Mouse (Mus musculus) megakaryocyte, embryonic 14.5 days (primary cell): ENCODE results near the gene Krtap4-6. TPM values are rescaled to one million over a fixed set of nuclear protein-coding genes. Genes with fewer than 3 reads are reported as not detected.

Experiments
- H3K27me3 ChIP-seq: replicated peaks from 2 replicates; pipeline ENCODE3; 2012; ENCODE audit warnings: inconsistent platforms
- H3K36me3 ChIP-seq: replicated peaks from 2 replicates; pipeline ENCODE3; 2012; ENCODE audit warnings: low read length, inconsistent platforms, mixed read lengths
- H3K4me1 ChIP-seq: 2 replicates; pipeline ENCODE4 v1.6.1; 2012; ENCODE audit warnings: inconsistent platforms
- H3K4me3 ChIP-seq: replicated peaks from 2 replicates; pipeline ENCODE3; 2012; ENCODE audit warnings: moderate library complexity, mild to moderate bottlenecking, inconsistent platforms
- H3K9me3 ChIP-seq: 2 replicates; pipeline ENCODE4 v1.6.1; 2012; ENCODE audit warnings: inconsistent platforms
- FLI1 ChIP-seq: IDR thresholded peaks from 2 replicates; pipeline ENCODE4 v1.6.1; 2012; ENCODE audit warnings: low read length, inconsistent platforms, mixed read lengths
- GATA1 ChIP-seq: IDR thresholded peaks from 3 replicates; pipeline ENCODE4 v1.6.1; 2012; ENCODE audit warnings: mixed read lengths, low read length, inconsistent platforms, borderline replicate concordance
- polyA plus RNA-seq: library from polyadenylated mRNA; stranded (reverse); fragments of >175 nt; gene quantifications from 2 replicates; pipeline ENCODE4 v1.2.3, GENCODE M21; 2012; ENCODE audit warnings: low replicate concordance; ENCODE audit not compliant: insufficient read depth

Krtap4-6 gene
- polyA plus RNA-seq, 1 experiment: not detected

DNA sequence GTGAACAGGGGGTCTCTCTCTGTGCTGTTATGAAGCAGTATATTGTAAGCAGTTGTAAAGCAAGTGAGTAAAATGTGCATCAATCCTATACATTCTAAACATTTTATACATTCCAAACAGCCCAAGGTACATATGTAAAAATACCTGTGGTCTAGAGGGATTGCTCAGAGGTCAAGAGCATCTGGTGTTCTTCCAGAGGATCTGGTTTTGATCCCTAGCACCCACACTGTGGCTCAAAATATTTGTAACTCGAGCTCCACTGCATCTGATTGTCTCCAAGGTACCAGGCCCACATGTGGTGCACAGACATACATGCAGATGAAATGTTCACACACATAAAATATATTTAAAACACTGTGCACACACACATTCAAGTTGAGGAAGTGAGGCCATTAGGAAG, 24.8 kb downstream of the Krtap4-6 start:
- H3K36me3 ChIP-seq: no peaks in the 10 kb centered on the region
- H3K9me3 ChIP-seq: no peaks in the 10 kb centered on the region
- H3K4me1 ChIP-seq: no peaks in the 10 kb centered on the region
- H3K27me3 ChIP-seq: peaks cover 1% of the 10 kb centered on the region
- TF ChIP-seq FLI1 (no peak), GATA1 (no peak)
- H3K4me3 ChIP-seq: no peak overlapping the region

DNA sequence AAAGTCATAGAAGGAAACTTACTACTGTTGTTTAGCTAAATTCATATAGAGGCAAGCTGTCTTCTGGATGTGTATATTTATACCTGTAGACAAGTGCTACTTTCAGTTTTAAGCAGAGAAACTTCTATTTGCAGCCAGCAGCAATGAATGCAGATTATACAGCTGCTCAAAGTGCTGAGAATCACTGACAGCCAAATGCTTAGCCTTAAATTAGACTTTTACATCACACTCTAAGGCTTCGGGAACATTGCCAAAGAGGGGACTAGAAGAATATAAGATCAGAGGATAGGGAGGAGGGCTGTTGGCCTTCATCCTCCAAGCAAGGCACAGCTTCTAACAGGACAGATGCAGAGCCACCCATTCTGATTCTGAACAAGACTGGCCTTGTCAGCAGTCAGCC, 28.7 kb downstream of the Krtap4-6 start:
- Histone ChIP-seq H3K4me1 (no peaks in the 10 kb centered on the region), H3K36me3 (no peaks in the 10 kb centered on the region), H3K4me3 (no peak overlapping the region), H3K27me3 (peaks cover 1% of the 10 kb centered on the region), H3K9me3 (no peaks in the 10 kb centered on the region)
- TF ChIP-seq GATA1 (no peak), FLI1 (no peak)

DNA sequence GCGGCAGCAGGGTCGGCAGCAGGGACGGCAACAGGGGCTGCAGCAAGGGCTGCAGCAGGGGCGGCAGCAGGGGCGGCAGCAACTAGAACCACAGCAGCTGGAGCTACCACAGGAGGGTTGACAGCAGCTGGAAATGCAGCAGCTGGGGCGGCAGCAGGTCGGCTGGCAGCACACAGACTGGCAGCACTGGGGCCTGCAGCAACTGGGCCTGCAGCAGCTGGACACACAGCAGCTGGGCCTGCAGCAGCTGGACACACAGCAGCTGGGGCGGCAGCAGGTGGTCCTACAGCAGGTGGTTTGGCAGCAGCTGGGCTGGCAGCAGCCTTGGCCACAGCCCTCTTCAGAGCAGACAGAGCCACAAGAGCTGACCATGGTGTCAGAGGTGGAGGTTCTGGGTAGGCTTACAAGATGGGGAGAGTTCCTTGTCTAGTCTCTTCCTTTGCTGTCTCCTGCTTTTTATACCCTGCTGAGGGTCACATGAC, 31.1 kb downstream of the Krtap4-6 start, which contains the start of gene Krtap4-2:
TSS of gene Krtap4-2 (minus strand) at position 432 of the 482 bp plus-strand sequence.
- no peaks in the 10 kb centered on the region for H3K4me1 ChIP-seq
- TF ChIP-seq GATA1: no peak
- TF ChIP-seq FLI1: no peak
- H3K36me3 ChIP-seq: no peaks in the 10 kb centered on the region
- no peak within 1 kb of the TSS for H3K4me3 ChIP-seq
- H3K9me3 ChIP-seq: no peaks in the 10 kb centered on the region
- peaks cover 1% of the 10 kb centered on the region for H3K27me3 ChIP-seq

DNA sequence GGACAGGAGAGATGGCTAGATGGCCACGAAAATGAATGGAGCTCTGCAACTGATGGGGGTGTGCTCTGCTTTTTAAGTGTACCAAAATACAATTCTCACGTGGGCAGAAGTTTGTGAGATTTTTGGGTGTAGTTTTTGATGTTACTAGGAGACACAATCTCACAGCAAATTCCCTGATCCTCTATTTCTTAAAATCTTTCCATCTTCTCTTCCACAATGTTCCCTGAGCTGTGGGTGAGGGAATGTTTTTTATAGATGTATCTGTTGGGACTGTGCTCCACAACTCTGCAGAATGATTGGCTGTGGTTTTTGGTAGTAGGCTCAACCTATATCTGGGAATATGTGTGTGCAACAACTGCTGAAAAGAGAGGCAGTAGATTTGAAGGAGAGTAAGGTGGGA, 32.5 kb downstream of the Krtap4-6 start:
- Histone ChIP-seq H3K9me3 (no peaks in the 10 kb centered on the region), H3K4me3 (no peak overlapping the region), H3K4me1 (no peaks in the 10 kb centered on the region), H3K27me3 (no peaks in the 10 kb centered on the region), H3K36me3 (no peaks in the 10 kb centered on the region)
- TF ChIP-seq GATA1: no peak
- no peak for TF ChIP-seq FLI1

DNA sequence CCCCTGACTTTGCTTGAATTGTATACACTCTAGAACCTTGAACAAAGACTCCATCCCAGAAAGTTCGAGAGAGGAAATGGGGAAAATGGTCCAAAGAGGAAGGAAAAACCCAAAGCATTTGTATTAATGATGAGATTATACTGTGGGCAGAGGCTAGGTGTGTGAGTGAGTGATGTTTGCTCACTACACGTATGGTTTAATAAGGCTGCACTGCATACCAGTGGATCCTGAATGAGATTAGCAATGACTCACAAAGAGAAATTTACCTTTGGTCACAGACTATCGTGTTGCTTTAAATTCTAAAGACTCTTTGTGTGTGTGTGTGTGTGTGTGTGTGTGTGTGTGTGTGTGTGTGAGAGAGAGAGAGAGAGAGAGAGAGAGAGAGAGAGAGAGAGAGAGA, 34.9 kb downstream of the Krtap4-6 start:
- TF ChIP-seq GATA1 (no peak), FLI1 (no peak)
- Histone ChIP-seq H3K36me3 (no peaks in the 10 kb centered on the region), H3K27me3 (no peaks in the 10 kb centered on the region), H3K4me1 (no peaks in the 10 kb centered on the region), H3K4me3 (no peak overlapping the region), H3K9me3 (no peaks in the 10 kb centered on the region)

DNA sequence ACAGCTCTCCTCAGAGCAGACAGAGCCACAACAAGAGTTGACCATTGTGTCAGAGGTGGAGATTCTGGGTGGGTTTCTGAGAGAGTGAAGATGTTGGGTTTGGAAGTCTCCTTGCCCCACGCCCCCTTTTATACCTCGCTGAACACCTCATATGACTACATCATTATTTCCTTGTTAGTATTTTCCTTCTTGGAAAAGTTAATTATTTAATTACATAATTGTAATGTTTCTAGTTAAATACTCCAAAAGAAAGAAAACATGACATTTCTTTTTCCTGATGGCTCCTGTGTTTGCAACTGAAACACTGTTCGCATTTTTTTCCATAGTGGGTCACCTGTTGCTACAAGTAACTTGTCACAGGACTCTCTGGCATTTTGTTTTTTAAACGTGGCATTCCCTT, 37.6 kb downstream of the Krtap4-6 start, which contains the start of gene Krtap4-1:
TSS of gene Krtap4-1 (minus strand) at position 101 of the 400 bp plus-strand sequence.
- no peak for TF ChIP-seq GATA1
- TF ChIP-seq FLI1: no peak
- H3K27me3 ChIP-seq: no peaks in the 10 kb centered on the region
- H3K36me3 ChIP-seq: no peaks in the 10 kb centered on the region
- no peak within 1 kb of the TSS for H3K4me3 ChIP-seq
- H3K4me1 ChIP-seq: no peaks in the 10 kb centered on the region
- H3K9me3 ChIP-seq: peaks cover 6% of the 10 kb centered on the region; the same call in 1 of the 2 replicates

DNA sequence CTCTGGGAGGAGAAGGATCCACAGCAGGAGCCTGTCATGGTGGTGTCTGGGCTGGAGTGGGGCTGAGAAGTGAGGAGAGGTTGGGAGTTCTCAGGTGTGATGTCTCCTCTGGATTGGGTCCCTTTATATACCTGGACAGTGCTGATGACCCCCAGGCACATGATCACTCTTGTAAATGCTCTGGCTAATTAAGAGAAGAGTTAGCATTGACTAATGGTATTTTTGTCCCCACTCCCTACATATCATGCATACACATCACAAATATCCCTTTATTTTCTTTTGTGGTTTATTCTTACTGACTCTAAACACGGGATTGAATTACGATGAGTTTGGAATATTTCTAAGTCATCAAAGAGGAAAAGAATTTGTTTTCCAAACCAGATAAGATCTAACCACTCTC, 45.4 kb downstream of the Krtap4-6 start, which contains the start of gene Gm11562:
TSS of gene Gm11562 (minus strand) at position 101 of the 400 bp plus-strand sequence.
- no peaks in the 10 kb centered on the region for H3K27me3 ChIP-seq
- no peaks in the 10 kb centered on the region for H3K4me1 ChIP-seq
- H3K4me3 ChIP-seq: no peak within 1 kb of the TSS
- no peaks in the 10 kb centered on the region for H3K36me3 ChIP-seq
- TF ChIP-seq FLI1 (no peak), GATA1 (no peak)
- H3K9me3 ChIP-seq: 0 out of 2 replicates have a peak, but pooled peaks cover 3% of the 10 kb centered on the region

Other genes starting within 250 kb of the Krtap4-6 start
- not detected in 2 replicates for gene Krt12, start 243.7 kb downstream of the Krtap4-6 start, polyA plus RNA-seq
- gene Krt20, start 227.8 kb downstream of the Krtap4-6 start, polyA plus RNA-seq: not detected in 2 replicates
- not detected in 2 replicates for gene Krt23, start 172.8 kb downstream of the Krtap4-6 start, polyA plus RNA-seq
- not detected in 2 replicates for gene Krt39, start 144.6 kb downstream of the Krtap4-6 start, polyA plus RNA-seq
- gene Krt40, start 122.8 kb downstream of the Krtap4-6 start, polyA plus RNA-seq: not detected in 2 replicates
- not detected in 2 replicates for gene Krtap3-3, start 115.1 kb downstream of the Krtap4-6 start, polyA plus RNA-seq
- gene Krtap3-2, start 109.1 kb downstream of the Krtap4-6 start, polyA plus RNA-seq: not detected in 2 replicates
- not detected in 2 replicates for gene Gm11939, start 106.5 kb downstream of the Krtap4-6 start, polyA plus RNA-seq
- gene Krtap3-1, start 99.3 kb downstream of the Krtap4-6 start, polyA plus RNA-seq: not detected in 2 replicates
- not detected in 2 replicates for gene Krtap1-5, start 84.9 kb downstream of the Krtap4-6 start, polyA plus RNA-seq
- not detected in 2 replicates for gene Krtap1-4, start 82.3 kb downstream of the Krtap4-6 start, polyA plus RNA-seq
- gene Krtap1-3, start 74.6 kb downstream of the Krtap4-6 start, polyA plus RNA-seq: not detected in 2 replicates
- not detected in 2 replicates for gene Krtap9-3, start 67.9 kb downstream of the Krtap4-6 start, polyA plus RNA-seq
- gene Gm11938, start 62.7 kb downstream of the Krtap4-6 start, polyA plus RNA-seq: not detected in 2 replicates
- gene Gm11937, start 55.8 kb downstream of the Krtap4-6 start, polyA plus RNA-seq: not detected in 2 replicates
- not detected in 2 replicates for gene Krtap2-4, start 51.1 kb downstream of the Krtap4-6 start, polyA plus RNA-seq
- gene Gm11562, start 45.5 kb downstream of the Krtap4-6 start, polyA plus RNA-seq: not detected in 2 replicates
- gene Krtap4-1, start 37.7 kb downstream of the Krtap4-6 start, polyA plus RNA-seq: not detected in 2 replicates
- not detected in 2 replicates for gene Krtap4-2, start 30.9 kb downstream of the Krtap4-6 start, polyA plus RNA-seq
- not detected in 2 replicates for gene Krtap4-7, start 21.9 kb downstream of the Krtap4-6 start, polyA plus RNA-seq
- gene Gm11555, start 15.7 kb downstream of the Krtap4-6 start, polyA plus RNA-seq: not detected in 2 replicates
- gene Gm11563, start 7.0 kb downstream of the Krtap4-6 start, polyA plus RNA-seq: not detected in 2 replicates
- gene Gm14190, start 24.8 kb upstream of the Krtap4-6 start, polyA plus RNA-seq: not detected in 2 replicates
- gene Gm14180, start 68.3 kb upstream of the Krtap4-6 start, polyA plus RNA-seq: not detected in 2 replicates
- not detected in 2 replicates for gene Gm11595, start 107.0 kb upstream of the Krtap4-6 start, polyA plus RNA-seq
- gene Krtap4-8, start 114.7 kb upstream of the Krtap4-6 start, polyA plus RNA-seq: not detected in 2 replicates
- gene Krtap4-9, start 119.2 kb upstream of the Krtap4-6 start, polyA plus RNA-seq: not detected in 2 replicates
- not detected in 2 replicates for gene Gm11596, start 127.5 kb upstream of the Krtap4-6 start, polyA plus RNA-seq
- gene Gm11569, start 133.0 kb upstream of the Krtap4-6 start, polyA plus RNA-seq: not detected in 2 replicates
- gene Gm11554, start 138.5 kb upstream of the Krtap4-6 start, polyA plus RNA-seq: not detected in 2 replicates
- not detected in 2 replicates for gene Krtap4-13, start 143.9 kb upstream of the Krtap4-6 start, polyA plus RNA-seq
- gene Gm11564, start 149.7 kb upstream of the Krtap4-6 start, polyA plus RNA-seq: not detected in 2 replicates
- gene 2300003K06Rik, start 172.1 kb upstream of the Krtap4-6 start, polyA plus RNA-seq: not detected in 2 replicates
- gene Krtap4-16, start 185.6 kb upstream of the Krtap4-6 start, polyA plus RNA-seq: not detected in 2 replicates
- not detected in 2 replicates for gene Gm11568, start 192.0 kb upstream of the Krtap4-6 start, polyA plus RNA-seq
- not detected in 2 replicates for gene Gm11559, start 198.5 kb upstream of the Krtap4-6 start, polyA plus RNA-seq
- not detected in 2 replicates for gene Krtap9-1, start 207.4 kb upstream of the Krtap4-6 start, polyA plus RNA-seq
- not detected in 2 replicates for gene Gm11567, start 213.2 kb upstream of the Krtap4-6 start, polyA plus RNA-seq
- gene Krtap31-1, start 242.0 kb upstream of the Krtap4-6 start, polyA plus RNA-seq: not detected in 2 replicates
- not detected in 2 replicates for gene Gm11565, start 248.8 kb upstream of the Krtap4-6 start, polyA plus RNA-seq